Mouse (Mus musculus) left cerebral cortex, adult 9 months (tissue): ENCODE data around the gene H2al1b.

ENCODE experiments used
- DNase-seq, 2 experiments: peaks; one replicate each; pipeline ENCODE4 v3.0.0; 2022; ENCODE audit warnings: low spot score in 2 of 2

The H2al1b gene

DNA sequence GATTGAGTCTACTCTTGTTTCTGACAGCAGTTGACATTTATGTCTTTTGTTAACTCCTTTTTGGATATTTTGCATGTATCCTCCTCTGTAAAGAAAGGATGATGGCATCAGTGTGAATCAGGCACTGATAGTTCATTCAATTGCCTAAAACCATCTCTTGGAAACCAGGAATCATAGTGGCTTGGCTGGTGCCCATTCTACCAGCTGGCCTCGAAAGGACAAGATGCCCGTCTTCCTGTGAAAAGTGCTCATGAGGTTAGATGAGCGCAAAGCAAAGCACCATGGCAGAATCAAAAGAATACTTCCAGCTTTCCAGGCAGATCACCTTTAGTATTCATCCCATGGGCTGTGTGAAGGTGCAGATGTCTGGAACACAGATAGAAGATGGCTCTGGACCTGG is 44.5 kb downstream of the H2al1b start:
- no peak for DNase-seq
